Mouse (Mus musculus) kidney, embryonic 16.5 days (tissue): ENCODE data around the gene Tns1. TPM values are rescaled to one million over a fixed set of nuclear protein-coding genes. Genes with fewer than 3 reads are reported as not detected.

Experiments used
- ATAC-seq: fragments of 200-750 bp; cut with Nextera tagmentation; 2 replicates; pipeline ENCODE4 v1.8.0; 2017; ENCODE audit warnings: moderate TSS enrichment; ENCODE audit not compliant: low FRiP score, low TSS enrichment
- H3K27ac ChIP-seq: fragments of 300-500 bp; sonication (generic); 2 replicates; pipeline ENCODE4 v1.5.1; 2014; ENCODE audit warnings: low read length
- H3K27me3 ChIP-seq: fragments of 300-500 bp; sonication (generic); 2 replicates; pipeline ENCODE4 v1.6.1; 2014; ENCODE audit warnings: low read length, control low read depth, mixed read lengths; ENCODE audit not compliant: insufficient read depth
- H3K36me3 ChIP-seq: fragments of 300-500 bp; sonication (generic); 2 replicates; pipeline ENCODE4 v1.6.1; 2014; ENCODE audit warnings: low read length, control low read depth, mixed read lengths; ENCODE audit not compliant: insufficient read depth
- H3K4me1 ChIP-seq: fragments of 300-500 bp; sonication (generic); 2 replicates; pipeline ENCODE4 v1.6.1; 2014; ENCODE audit warnings: low read length, control low read depth, mixed read lengths; ENCODE audit not compliant: insufficient read depth
- H3K4me2 ChIP-seq: fragments of 300-500 bp; sonication (generic); replicated peaks from 2 replicates; pipeline ENCODE4 v1.6.1; 2014; ENCODE audit warnings: low read depth, low read length
- H3K4me3 ChIP-seq: fragments of 300-500 bp; sonication (generic); 2 replicates; pipeline ENCODE4 v1.5.1; 2014; ENCODE audit warnings: mild to moderate bottlenecking, low read length
- H3K9ac ChIP-seq: fragments of 300-500 bp; sonication (generic); replicated peaks from 2 replicates; pipeline ENCODE4 v1.6.1; 2014; ENCODE audit warnings: low read length
- H3K9me3 ChIP-seq: fragments of 300-500 bp; sonication (generic); 2 replicates; pipeline ENCODE4 v1.6.1; 2016; ENCODE audit warnings: low read length, control low read depth
- WGBS: fragments of 180-500 bp; shearing (Covaris S2); extraction: QIAGEN DNeasy Blood & Tissue Kit; methylation state at CpG from one replicate; pipeline ENCODE4 v1.1.7; 2014; 5-methylcytosine and 5-hydroxymethylcytosine counted together
- polyA plus RNA-seq: library from polyadenylated mRNA; unstranded; fragments of >200 nt; fragmentation: Nextera tagmentation; extraction: Ambion mirVana; gene quantifications from 2 replicates; pipeline ENCODE4 v1.2.1, GENCODE M21; 2015

Gene Tns1
- polyA plus RNA-seq, 1 experiment from 2014 or later = 77.3 TPM

GRCm38 (mm10) chr1:73995063-73995810 is 129.0 kb downstream of the Tns1 start:
- Histone ChIP-seq H3K4me1 (peaks cover 26% of the 10 kb centered on the region), H3K9ac (0 out of 2 replicates have a peak overlapping the region, but pooled peaks have one; percentile 7), H3K27ac (no peak overlapping the region), H3K4me3 (no peak overlapping the region), H3K27me3 (no peaks in the 10 kb centered on the region), H3K36me3 (peaks cover 33% of the 10 kb centered on the region), H3K9me3 (no peaks in the 10 kb centered on the region), H3K4me2 (no peak overlapping the region)
- 87% methylated on average over 13 of the region's 13 CpGs for WGBS
- no peak for ATAC-seq

- Histone ChIP-seq H3K27me3 (no peaks in the 10 kb centered on the region), H3K9ac (no peak overlapping the region), H3K36me3 (peaks cover 41% of the 10 kb centered on the region), H3K4me3 (no peak overlapping the region), H3K27ac (no peak overlapping the region), H3K4me1 (peaks cover 13% of the 10 kb centered on the region), H3K4me2 (no peak overlapping the region), H3K9me3 (no peaks in the 10 kb centered on the region)
- no peak for ATAC-seq
- WGBS = 65% methylated on average over 7 of the region's 7 CpGs
Measured at GRCm38 (mm10) chr1:73993901-73994426, 130.3 kb downstream of the Tns1 start.

- Histone ChIP-seq H3K4me2 (no peak overlapping the region), H3K9me3 (no peaks in the 10 kb centered on the region), H3K27me3 (no peaks in the 10 kb centered on the region), H3K9ac (no peak overlapping the region), H3K4me1 (peaks cover 8% of the 10 kb centered on the region), H3K27ac (no peak overlapping the region), H3K4me3 (no peak overlapping the region), H3K36me3 (peaks cover 42% of the 10 kb centered on the region)
- no peak for ATAC-seq
- 79% methylated on average over 7 of the region's 7 CpGs for WGBS
Measured at GRCm38 (mm10) chr1:73993279-73993678, 131.0 kb downstream of the Tns1 start.

- H3K27ac ChIP-seq = peak overlapping the region; percentile 12; the same call in 1 of the 2 replicates
- peaks cover 4% of the 10 kb centered on the region for H3K4me1 ChIP-seq
- H3K4me3 ChIP-seq = no peak overlapping the region
- no peak overlapping the region for H3K4me2 ChIP-seq
- H3K36me3 ChIP-seq = peaks cover 42% of the 10 kb centered on the region
- ATAC-seq = no peak
- H3K9me3 ChIP-seq = no peaks in the 10 kb centered on the region
- 47% methylated on average over 5 of the region's 5 CpGs for WGBS
- no peaks in the 10 kb centered on the region for H3K27me3 ChIP-seq
- H3K9ac ChIP-seq = no peak overlapping the region
Measured at GRCm38 (mm10) chr1:73992201-73992938, 131.9 kb downstream of the Tns1 start.

- no peak for ATAC-seq
- peaks cover 36% of the 10 kb centered on the region for H3K36me3 ChIP-seq
- no peak overlapping the region for H3K27ac ChIP-seq
- WGBS = 79% methylated on average over 7 of the region's 7 CpGs
- H3K4me2 ChIP-seq = no peak overlapping the region
- H3K9me3 ChIP-seq = no peaks in the 10 kb centered on the region
- no peaks in the 10 kb centered on the region for H3K27me3 ChIP-seq
- H3K9ac ChIP-seq = no peak overlapping the region
- no peak overlapping the region for H3K4me3 ChIP-seq
- peaks cover 4% of the 10 kb centered on the region for H3K4me1 ChIP-seq
Measured at GRCm38 (mm10) chr1:73991226-73991625, 133.0 kb downstream of the Tns1 start.

- no peak overlapping the region for H3K4me2 ChIP-seq
- no peak for ATAC-seq
- no peak overlapping the region for H3K9ac ChIP-seq
- H3K9me3 ChIP-seq = no peaks in the 10 kb centered on the region
- no peaks in the 10 kb centered on the region for H3K27me3 ChIP-seq
- peaks cover 4% of the 10 kb centered on the region for H3K4me1 ChIP-seq
- H3K27ac ChIP-seq = no peak overlapping the region
- no peak overlapping the region for H3K4me3 ChIP-seq
- H3K36me3 ChIP-seq = peaks cover 43% of the 10 kb centered on the region
- 84% methylated on average over 3 of the region's 3 CpGs for WGBS
Measured at GRCm38 (mm10) chr1:73990024-73990423, 134.2 kb downstream of the Tns1 start.

GRCm38 (mm10) chr1:73987705-73988201 is 136.5 kb downstream of the Tns1 start:
- H3K4me2 ChIP-seq = no peak overlapping the region
- H3K36me3 ChIP-seq = peaks cover 55% of the 10 kb centered on the region
- H3K4me3 ChIP-seq = no peak overlapping the region
- H3K27ac ChIP-seq = peak overlapping the region; percentile 51; the same call in 1 of the 2 replicates
- no peaks in the 10 kb centered on the region for H3K9me3 ChIP-seq
- peaks cover 4% of the 10 kb centered on the region for H3K4me1 ChIP-seq
- H3K27me3 ChIP-seq = no peaks in the 10 kb centered on the region
- 52% methylated on average over 7 of the region's 9 CpGs for WGBS
- peak; percentile 47; the same call in 1 of the 2 replicates for ATAC-seq
- no peak overlapping the region for H3K9ac ChIP-seq

GRCm38 (mm10) chr1:73986268-73987045 is 137.8 kb downstream of the Tns1 start:
- no peaks in the 10 kb centered on the region; the same call in 1 of the 2 replicates for H3K4me1 ChIP-seq
- H3K27ac ChIP-seq = no peak overlapping the region
- H3K27me3 ChIP-seq = no peaks in the 10 kb centered on the region
- no peak overlapping the region for H3K4me2 ChIP-seq
- 47% methylated on average over 6 of the region's 6 CpGs for WGBS
- ATAC-seq = 0 out of 2 replicates have a peak, but pooled peaks have one; percentile 24
- H3K4me3 ChIP-seq = no peak overlapping the region
- no peak overlapping the region for H3K9ac ChIP-seq
- H3K9me3 ChIP-seq = no peaks in the 10 kb centered on the region
- peaks cover 55% of the 10 kb centered on the region for H3K36me3 ChIP-seq

GRCm38 (mm10) chr1:73985611-73986010 is 138.6 kb downstream of the Tns1 start:
- H3K36me3 ChIP-seq = peaks cover 51% of the 10 kb centered on the region
- H3K9ac ChIP-seq = no peak overlapping the region
- no peak overlapping the region for H3K4me2 ChIP-seq
- H3K27ac ChIP-seq = no peak overlapping the region
- H3K4me3 ChIP-seq = no peak overlapping the region
- no peak for ATAC-seq
- no peaks in the 10 kb centered on the region; the same call in 1 of the 2 replicates for H3K4me1 ChIP-seq
- H3K27me3 ChIP-seq = no peaks in the 10 kb centered on the region
- no peaks in the 10 kb centered on the region for H3K9me3 ChIP-seq
- WGBS = 86% methylated on average over 4 of the region's 4 CpGs
